Mouse (Mus musculus): ENCODE measurements at regions not wholly inside any gene's neighbourhood (a gene's known extent, or its start where the extent isn't known, plus 50 kb on each side); places are given as distances from the start of the nearest gene placed in this dataset.

GRCm38 (mm10) chr13:110784162-110784785, 389.4 kb downstream of the Plk2 start:
- DNase-seq (ENCODE audit: low spot score) = no peak

GRCm38 (mm10) chr13:110784822-110785221, 390.0 kb downstream of the Plk2 start:
- no peak for DNase-seq (ENCODE audit: low spot score)

- DNase-seq (ENCODE audit: low spot score) = no peak
Observed at GRCm38 (mm10) chr13:110798313-110798712, 403.5 kb downstream of the Plk2 start.

GRCm38 (mm10) chr13:110802841-110803240, 408.0 kb downstream of the Plk2 start:
- DNase-seq (ENCODE audit: low spot score) = no peak

- no peak for DNase-seq (ENCODE audit: low spot score)
Observed at GRCm38 (mm10) chr13:110812401-110812800, 417.6 kb downstream of the Plk2 start.

GRCm38 (mm10) chr13:110814066-110814465, 419.2 kb downstream of the Plk2 start:
- no peak for DNase-seq (ENCODE audit: low spot score)

- no peak for DNase-seq (ENCODE audit: low spot score)
Observed at GRCm38 (mm10) chr13:110819301-110819862, 424.5 kb downstream of the Plk2 start.

GRCm38 (mm10) chr13:110824878-110825277, 429.9 kb upstream of the Actbl2 start:
- no peak for DNase-seq (ENCODE audit: low spot score)

- no peak for DNase-seq (ENCODE audit: low spot score)
Observed at GRCm38 (mm10) chr13:110832442-110832841, 422.4 kb upstream of the Actbl2 start.

GRCm38 (mm10) chr13:110836936-110837335, 417.9 kb upstream of the Actbl2 start:
- no peak for DNase-seq (ENCODE audit: low spot score)

- DNase-seq (ENCODE audit: low spot score) = no peak
Observed at GRCm38 (mm10) chr13:110841949-110842348, 412.9 kb upstream of the Actbl2 start.

GRCm38 (mm10) chr13:110845695-110846094, 409.1 kb upstream of the Actbl2 start:
- peak; percentile 32 for DNase-seq (ENCODE audit: low spot score)

- DNase-seq (ENCODE audit: low spot score) = no peak
Observed at GRCm38 (mm10) chr13:110852996-110853727, 401.7 kb upstream of the Actbl2 start.

- DNase-seq (ENCODE audit: low spot score) = no peak
Observed at GRCm38 (mm10) chr13:110854213-110854612, 400.6 kb upstream of the Actbl2 start.

- no peak for DNase-seq (ENCODE audit: low spot score)
Observed at GRCm38 (mm10) chr13:110865902-110866512, 388.8 kb upstream of the Actbl2 start.

- DNase-seq (ENCODE audit: low spot score) = peak; percentile 11
Observed at GRCm38 (mm10) chr13:110866713-110867112, 388.1 kb upstream of the Actbl2 start.

GRCm38 (mm10) chr13:110871125-110871775, 383.6 kb upstream of the Actbl2 start:
- DNase-seq (ENCODE audit: low spot score) = no peak

- DNase-seq (ENCODE audit: low spot score) = no peak
Observed at GRCm38 (mm10) chr13:110871776-110872135, 383.1 kb upstream of the Actbl2 start.

- no peak for DNase-seq (ENCODE audit: low spot score)
Observed at GRCm38 (mm10) chr13:110881573-110881972, 373.2 kb upstream of the Actbl2 start.

GRCm38 (mm10) chr13:110882173-110882572, 372.6 kb upstream of the Actbl2 start:
- no peak for DNase-seq (ENCODE audit: low spot score)

- DNase-seq (ENCODE audit: low spot score) = no peak
Observed at GRCm38 (mm10) chr13:110882661-110883172, 372.1 kb upstream of the Actbl2 start.

GRCm38 (mm10) chr13:110893909-110894308, 360.9 kb upstream of the Actbl2 start:
- peak; percentile 78 for DNase-seq (ENCODE audit: low spot score)
